Mouse (Mus musculus) megakaryocyte, embryonic 14.5 days (primary cell): ENCODE data around the gene Sfi1.
"Not testable (repeated sequence)": the region's sequence is repeated elsewhere in the genome, so short reads cannot be mapped to it uniquely, and the experiment has no call there.

Experiments
- FLI1 ChIP-seq: IDR thresholded peaks from 2 replicates; pipeline ENCODE4 v1.6.1; 2012; ENCODE audit warnings: low read length, inconsistent platforms, mixed read lengths
- GATA1 ChIP-seq: IDR thresholded peaks from 3 replicates; pipeline ENCODE4 v1.6.1; 2012; ENCODE audit warnings: mixed read lengths, low read length, inconsistent platforms, borderline replicate concordance

DNA sequence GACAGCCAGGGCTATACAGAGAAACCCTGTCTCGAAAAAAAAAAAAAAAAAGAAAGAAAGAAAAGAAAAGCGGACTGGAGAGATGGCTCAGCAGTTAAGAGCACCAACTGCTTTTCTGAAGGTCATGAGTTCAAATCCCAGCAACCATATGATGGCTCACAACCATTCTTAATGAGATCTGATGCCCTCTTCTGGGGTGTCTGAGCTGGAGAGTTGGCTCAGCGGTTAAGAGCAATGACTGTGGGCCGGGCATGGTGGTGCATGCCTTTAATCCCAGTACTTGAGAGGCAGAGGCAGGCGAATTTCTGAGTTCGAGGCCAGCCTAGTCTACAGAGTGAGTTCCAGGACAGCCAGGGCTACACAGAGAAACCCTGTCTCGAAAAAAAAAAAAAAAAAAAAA lies 7.4 kb upstream of the Sfi1 start:
- TF ChIP-seq GATA1, FLI1: not testable (repeated sequence)
